Mouse (Mus musculus): ENCODE measurements at regions not wholly inside any gene's neighbourhood (a gene's known extent, or its start where the extent isn't known, plus 50 kb on each side); places are given as distances from the start of the nearest gene placed in this dataset.

- no peak for DNase-seq (ENCODE audit: low read depth, low spot score)
Measured at GRCm38 (mm10) chr11:79764026-79764425, 173.0 kb downstream of the Rab11fip4 start.

GRCm38 (mm10) chr11:79762654-79763053 is 171.6 kb downstream of the Rab11fip4 start:
- no peak for DNase-seq (ENCODE audit: low read depth, low spot score)

DNA sequence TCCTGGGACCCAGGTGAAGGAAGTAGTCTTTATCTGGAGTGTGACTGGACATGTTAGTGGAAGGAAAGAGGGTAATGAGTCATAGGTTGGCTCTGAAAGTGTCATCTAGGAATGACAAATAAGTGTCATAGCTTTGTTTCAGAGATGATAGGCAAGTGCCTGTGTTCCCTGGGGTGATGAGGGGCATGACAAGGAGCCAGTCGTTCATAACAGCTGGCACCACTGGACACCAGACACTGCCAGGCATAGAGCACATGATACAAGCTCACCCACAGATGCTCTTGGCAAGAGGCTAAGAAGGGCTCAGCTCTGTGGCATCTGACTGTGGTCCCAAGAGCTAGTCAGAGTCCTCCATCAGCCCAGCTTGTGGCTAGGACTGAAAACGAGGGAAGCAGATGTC is 171.0 kb downstream of the Rab11fip4 start:
- no peak for DNase-seq (ENCODE audit: low read depth, low spot score)

- DNase-seq (ENCODE audit: low read depth, low spot score), result no peak
Measured at GRCm38 (mm10) chr11:79760533-79760932, 169.5 kb downstream of the Rab11fip4 start.

GRCm38 (mm10) chr11:79758281-79758680 is 167.3 kb downstream of the Rab11fip4 start:
- DNase-seq (ENCODE audit: low read depth, low spot score), result no peak

DNA sequence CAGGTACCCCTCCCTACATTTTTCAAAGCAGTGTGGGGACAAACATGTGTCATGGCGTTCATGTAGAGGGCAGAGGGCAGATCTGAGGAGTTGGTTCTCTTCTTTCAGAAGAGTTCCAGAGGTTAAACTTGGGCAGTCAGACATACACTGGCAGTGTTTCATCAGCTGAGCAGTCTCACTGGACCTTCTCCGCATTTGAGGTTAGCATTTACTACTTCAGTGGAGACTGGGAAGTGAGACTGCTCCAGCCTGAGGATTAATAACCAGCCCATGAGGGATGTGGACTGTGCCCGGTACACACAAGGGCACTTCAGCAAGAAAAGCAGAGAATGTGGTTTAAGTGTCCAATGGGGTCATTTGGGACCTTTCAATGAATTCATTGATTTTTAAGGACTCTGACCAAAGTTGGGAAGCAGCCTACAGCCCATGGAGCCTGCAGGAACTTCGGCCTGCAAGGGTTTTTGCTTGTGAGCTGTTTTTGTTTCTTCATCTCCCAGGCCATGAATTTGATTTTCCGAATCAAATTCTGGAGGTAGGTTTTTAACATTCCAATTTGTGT is 166.6 kb downstream of the Rab11fip4 start:
- DNase-seq (ENCODE audit: low read depth, low spot score), result no peak

- no peak for DNase-seq (ENCODE audit: low read depth, low spot score)
Measured at GRCm38 (mm10) chr11:79756305-79756846, 165.4 kb downstream of the Rab11fip4 start.

DNA sequence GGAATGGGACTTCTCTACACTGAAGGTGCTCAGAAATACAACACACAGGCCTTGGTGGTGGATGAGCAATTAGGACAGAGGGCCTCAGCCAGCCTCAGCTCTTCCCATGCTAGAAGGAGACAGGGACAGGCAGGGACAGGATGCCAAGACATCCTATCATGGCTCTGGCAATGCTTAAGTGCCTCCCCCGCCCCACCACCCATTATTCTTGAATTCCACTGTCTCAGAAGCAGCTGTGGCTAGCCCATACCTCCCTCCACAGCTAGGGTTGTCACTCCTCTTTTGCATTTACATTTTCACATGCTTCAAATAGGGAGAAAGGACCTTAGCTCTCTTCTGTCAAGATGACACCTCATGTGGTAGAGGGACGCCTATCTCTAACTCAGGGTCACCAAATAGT is 162.5 kb downstream of the Rab11fip4 start:
- no peak for DNase-seq (ENCODE audit: low read depth, low spot score)

GRCm38 (mm10) chr11:79752717-79753480 is 161.9 kb downstream of the Rab11fip4 start:
- DNase-seq (ENCODE audit: low read depth, low spot score), result no peak

GRCm38 (mm10) chr11:79751751-79752716 is 161.0 kb downstream of the Rab11fip4 start:
- DNase-seq (ENCODE audit: low read depth, low spot score), result no peak

DNA sequence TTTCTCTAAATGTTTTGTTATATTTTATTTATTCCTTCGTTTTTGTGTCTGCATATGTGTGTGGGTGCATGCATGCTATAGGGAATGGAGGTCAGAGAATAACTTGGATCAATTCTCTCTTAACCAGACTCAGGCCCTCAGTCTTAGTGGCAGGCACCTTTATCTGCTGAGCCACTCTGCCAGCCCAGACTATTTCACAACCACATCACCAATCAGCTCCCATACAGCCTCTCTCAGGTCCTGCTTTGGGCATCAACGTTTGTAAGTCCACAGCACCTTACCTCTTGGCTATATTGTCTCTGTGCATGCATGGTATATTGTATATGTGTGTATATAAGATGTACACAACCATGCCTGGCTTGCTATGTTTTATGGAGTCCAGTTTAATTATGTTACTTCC is 159.9 kb downstream of the Rab11fip4 start:
- DNase-seq (ENCODE audit: low read depth, low spot score), result no peak

- DNase-seq (ENCODE audit: low read depth, low spot score), result no peak
Measured at GRCm38 (mm10) chr11:79749755-79750434, 158.9 kb downstream of the Rab11fip4 start.

DNA sequence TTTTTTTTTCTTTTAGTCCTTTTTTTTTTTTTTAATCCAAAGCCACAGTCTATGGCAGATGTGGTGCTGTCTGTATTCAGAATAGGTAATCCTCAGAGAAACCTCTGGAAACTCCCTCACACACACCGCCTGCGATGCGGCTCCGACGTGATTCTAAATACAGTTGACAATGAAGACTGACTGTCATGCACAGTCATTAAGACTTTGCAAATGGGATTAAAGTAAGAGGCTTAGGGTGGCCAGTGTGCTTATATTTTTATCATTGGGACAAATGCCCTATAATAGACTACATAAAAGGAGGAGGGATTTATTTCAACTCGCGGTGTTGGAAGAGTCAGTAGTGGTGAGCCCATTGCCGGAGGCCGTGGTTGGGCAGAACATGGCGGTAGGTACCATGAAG is 158.1 kb downstream of the Rab11fip4 start:
- DNase-seq (ENCODE audit: low read depth, low spot score), result no peak

DNA sequence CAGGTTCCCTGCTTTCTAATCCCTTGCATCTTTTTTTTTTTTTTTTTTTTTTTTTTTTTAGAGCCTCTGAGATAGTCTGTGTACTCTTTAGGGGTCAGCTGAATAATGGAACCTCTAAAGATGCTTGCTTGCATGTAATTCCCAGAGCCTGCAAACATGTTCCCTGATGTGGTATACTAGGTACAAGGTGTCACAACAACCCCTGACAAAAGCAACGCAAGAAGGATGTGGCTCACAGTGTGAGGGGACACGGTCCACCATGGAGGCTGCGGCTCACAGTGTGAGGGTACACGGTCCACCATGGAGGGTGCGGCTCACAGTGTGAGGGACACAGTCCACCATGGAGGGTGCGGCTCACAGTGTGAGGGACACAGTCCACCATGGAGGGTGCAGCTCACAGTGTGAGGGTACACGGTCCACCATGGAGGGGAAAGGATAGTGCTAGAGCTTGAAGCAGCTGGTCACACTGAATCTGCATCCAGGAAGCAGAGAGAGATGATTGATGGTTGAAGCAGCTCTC is 157.7 kb downstream of the Rab11fip4 start:
- DNase-seq (ENCODE audit: low read depth, low spot score), result no peak

DNA sequence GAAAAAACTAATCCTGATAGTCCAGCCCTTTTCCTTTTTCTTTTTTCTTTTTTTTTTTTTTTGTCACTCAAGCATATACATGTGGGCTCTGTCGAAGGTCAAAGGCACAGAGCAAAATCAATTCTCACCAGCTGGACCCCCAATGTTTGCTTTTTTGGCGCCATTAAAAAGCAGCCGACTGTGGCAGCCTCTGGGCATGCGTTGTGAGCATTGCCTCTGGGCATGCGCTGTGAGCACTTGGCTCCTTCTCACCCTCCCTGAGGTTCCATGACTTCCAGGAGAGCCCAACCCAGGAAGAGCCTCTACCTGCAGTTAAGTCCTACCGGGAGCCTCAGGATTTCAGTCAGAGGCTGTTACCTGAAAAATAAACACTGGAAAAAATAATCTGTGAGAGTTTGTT is 156.8 kb downstream of the Rab11fip4 start:
- DNase-seq (ENCODE audit: low read depth, low spot score), result no peak
